In the genomic region with DNA sequence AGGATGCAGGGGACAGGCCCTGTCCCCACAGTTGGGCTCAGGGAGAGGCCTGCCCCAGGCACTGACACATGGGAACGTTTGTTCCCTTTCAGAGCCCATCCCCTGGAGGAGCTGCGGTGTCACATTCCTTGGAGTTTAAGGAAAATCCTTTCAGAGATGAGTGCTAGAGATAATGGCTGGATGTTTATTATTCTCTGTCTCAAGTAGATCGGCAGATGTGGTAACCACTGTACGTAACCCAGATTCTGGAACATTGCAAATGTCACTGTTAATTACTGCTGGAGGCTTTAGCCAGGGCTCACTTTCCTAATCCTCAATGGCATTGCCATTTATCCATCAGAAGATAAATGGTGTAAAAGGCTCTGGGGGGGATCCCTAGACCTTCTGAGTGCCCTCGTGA, we compare ENCODE assay signal across 23 mouse cellular contexts. TPM values are rescaled to one million over a fixed set of nuclear protein-coding genes. Genes with fewer than 3 reads are reported as not detected.
A peak's percentile ranks its signal among the peaks of the same experiment; 100 is the strongest.
DNase-seq lines count a peak whose midpoint lies in the region; ATAC-seq and TF ChIP-seq lines count a peak whose summit lies in the region.
"Had no signal": no experiment of that assay in that cellular context is flagged by ENCODE, and none has a peak within 500 bp of the region (broad histone marks: within the 10 kb centered on the region; RNA-seq: fewer than 3 reads in every experiment).

No protein-coding gene starts in this region.

- H3K79me2 ChIP-seq in myocyte (ENCODE audit: control insufficient read depth, insufficient read depth): no peaks in the 10 kb centered on the region

- DNase-seq in heart, adult 18-20 months: no peak
- DNase-seq in 3T3-L1 (ENCODE audit: low read depth, low spot score): peak; percentile 24
- DNase-seq in embryonic facial prominence, embryonic 10.5 days (ENCODE audit: low spot score): peak; percentile 28
- no peak for DNase-seq in liver, postnatal 0 days
- DNase-seq: adrenal gland, postnatal 25 days; cerebellum, adult 18-20 months; gastrocnemius, postnatal 25 days; heart, postnatal 10 days; kidney, adult 8-10 months; kidney, postnatal 14 days; lung, embryonic 14.5 days; right cerebral cortex, postnatal 25 days; thymus, adult 2 months had no signal

- peaks cover 14% of the 10 kb centered on the region; the same call in 1 of the 2 replicates for H3K4me1 ChIP-seq in heart, embryonic 12.5 days (replicated peaks)
- H3K4me1 ChIP-seq in embryonic facial prominence, embryonic 10.5 days: peaks cover 19% of the 10 kb centered on the region
- H3K4me1 ChIP-seq in midbrain, embryonic 15.5 days: peaks cover 24% of the 10 kb centered on the region
- no peaks in the 10 kb centered on the region for H3K4me1 ChIP-seq in liver, postnatal 0 days (ENCODE audit: insufficient read depth)
- H3K4me1 ChIP-seq: limb, embryonic 10.5 days; stomach, embryonic 15.5 days had no signal

- no peak overlapping the region for H3K4me2 ChIP-seq in heart, embryonic 12.5 days
- H3K4me2 ChIP-seq in myocyte (ENCODE audit: low read depth): peak overlapping the region; percentile 4
- no peak overlapping the region for H3K4me2 ChIP-seq in midbrain, embryonic 15.5 days
- no peak overlapping the region for H3K4me2 ChIP-seq in liver, postnatal 0 days (ENCODE audit: low read depth, low read length)
- H3K4me2 ChIP-seq: forebrain, embryonic 12.5 days; hindbrain, embryonic 12.5 days; lung, embryonic 14.5 days; midbrain, embryonic 12.5 days; neural tube, embryonic 13.5 days; stomach, embryonic 15.5 days had no signal

- no peak for ATAC-seq in heart, embryonic 12.5 days (ENCODE audit: insufficient number of reproducible peaks, low FRiP score)
- ATAC-seq in midbrain, embryonic 15.5 days (replicated peaks): no peak
- no peak for ATAC-seq in liver, postnatal 0 days
- ATAC-seq: inflammation-experienced regulatory T-cells, adult 6 months had no signal

- H3ac ChIP-seq in myocyte (ENCODE audit: control insufficient read depth, insufficient read length): no peak overlapping the region

- no peak for TF ChIP-seq CTCF in liver, postnatal 0 days (IDR thresholded peaks at IDR 0.05; ENCODE audit: low read depth)

- H3K9ac ChIP-seq in heart, embryonic 12.5 days: 0 out of 2 replicates have a peak overlapping the region, but pooled peaks have one; percentile 24
- H3K9ac ChIP-seq in midbrain, embryonic 15.5 days: no peak overlapping the region
- no peak overlapping the region for H3K9ac ChIP-seq in liver, postnatal 0 days (replicated peaks)
- H3K9ac ChIP-seq: forebrain, embryonic 12.5 days; hindbrain, embryonic 12.5 days; lung, embryonic 14.5 days; midbrain, embryonic 12.5 days; neural tube, embryonic 13.5 days; stomach, embryonic 15.5 days had no signal

- H3K36me3 ChIP-seq in heart, embryonic 12.5 days: no peaks in the 10 kb centered on the region
- no peaks in the 10 kb centered on the region for H3K36me3 ChIP-seq in embryonic facial prominence, embryonic 10.5 days (replicated peaks)
- H3K36me3 ChIP-seq in myocyte (ENCODE audit: control insufficient read depth, insufficient read depth): no peaks in the 10 kb centered on the region
- no peaks in the 10 kb centered on the region for H3K36me3 ChIP-seq in midbrain, embryonic 15.5 days (replicated peaks)
- H3K36me3 ChIP-seq in liver, postnatal 0 days (replicated peaks; ENCODE audit: insufficient read depth, low read length): no peaks in the 10 kb centered on the region
- H3K36me3 ChIP-seq: forebrain, embryonic 12.5 days; hindbrain, embryonic 12.5 days; limb, embryonic 10.5 days; midbrain, embryonic 12.5 days; neural tube, embryonic 13.5 days; stomach, embryonic 15.5 days had no signal

- WGBS in heart, embryonic 12.5 days: 25% methylated on average over 5 of the region's 5 CpGs
- 30% methylated on average over 5 of the region's 5 CpGs for WGBS in embryonic facial prominence, embryonic 10.5 days
- 49% methylated on average over 5 of the region's 5 CpGs for WGBS in midbrain, embryonic 15.5 days
- WGBS in liver, postnatal 0 days (ENCODE audit: insufficient replicate concordance): 53% methylated on average over 5 of the region's 5 CpGs

- H3K4me3 ChIP-seq in heart, embryonic 12.5 days: no peak overlapping the region
- no peak overlapping the region for H3K4me3 ChIP-seq in embryonic facial prominence, embryonic 10.5 days
- no peak overlapping the region for H3K4me3 ChIP-seq in myocyte
- no peak overlapping the region for H3K4me3 ChIP-seq in midbrain, embryonic 15.5 days
- no peak overlapping the region for H3K4me3 ChIP-seq in liver, postnatal 0 days (ENCODE audit: low read depth, low read length)
- H3K4me3 ChIP-seq: forebrain, embryonic 12.5 days; hindbrain, embryonic 12.5 days; limb, embryonic 10.5 days; midbrain, embryonic 12.5 days; neural tube, embryonic 13.5 days; stomach, embryonic 15.5 days had no signal

- no peak overlapping the region for H3K27ac ChIP-seq in heart, embryonic 12.5 days (ENCODE audit: poor library complexity, severe bottlenecking)
- no peak overlapping the region for H3K27ac ChIP-seq in embryonic facial prominence, embryonic 10.5 days (replicated peaks)
- no peak overlapping the region for H3K27ac ChIP-seq in midbrain, embryonic 15.5 days
- H3K27ac ChIP-seq in liver, postnatal 0 days (ENCODE audit: low read depth): no peak overlapping the region
- H3K27ac ChIP-seq: forebrain, embryonic 12.5 days; hindbrain, embryonic 12.5 days; limb, embryonic 10.5 days; midbrain, embryonic 12.5 days; neural tube, embryonic 13.5 days; stomach, embryonic 15.5 days had no signal

- H3K9me3 ChIP-seq in heart, embryonic 12.5 days (replicated peaks): no peaks in the 10 kb centered on the region
- H3K9me3 ChIP-seq in embryonic facial prominence, embryonic 10.5 days: no peaks in the 10 kb centered on the region
- H3K9me3 ChIP-seq in midbrain, embryonic 15.5 days: no peaks in the 10 kb centered on the region
- no peaks in the 10 kb centered on the region for H3K9me3 ChIP-seq in liver, postnatal 0 days (ENCODE audit: low read length)
- H3K9me3 ChIP-seq: forebrain, embryonic 12.5 days; hindbrain, embryonic 12.5 days; limb, embryonic 10.5 days; midbrain, embryonic 12.5 days; neural tube, embryonic 13.5 days; stomach, embryonic 15.5 days had no signal

- TF ChIP-seq POLR2A in myocyte (IDR thresholded peaks at IDR 0.05; ENCODE audit: insufficient read length, low read depth): no peak

- no peak for TF ChIP-seq EP300 in liver, postnatal 0 days (IDR thresholded peaks at IDR 0.05; ENCODE audit: low read depth)

- no peaks in the 10 kb centered on the region for H3K27me3 ChIP-seq in heart, embryonic 12.5 days (replicated peaks)
- no peaks in the 10 kb centered on the region for H3K27me3 ChIP-seq in embryonic facial prominence, embryonic 10.5 days (replicated peaks; ENCODE audit: low read depth, poor library complexity, severe bottlenecking)
- H3K27me3 ChIP-seq in myocyte (ENCODE audit: control insufficient read depth, insufficient read depth, insufficient read length): no peaks in the 10 kb centered on the region
- no peaks in the 10 kb centered on the region for H3K27me3 ChIP-seq in midbrain, embryonic 15.5 days (replicated peaks)
- no peaks in the 10 kb centered on the region for H3K27me3 ChIP-seq in liver, postnatal 0 days (ENCODE audit: insufficient read depth, low read length)
- H3K27me3 ChIP-seq: forebrain, embryonic 12.5 days; hindbrain, embryonic 12.5 days; midbrain, embryonic 12.5 days; neural tube, embryonic 13.5 days; stomach, embryonic 15.5 days had no signal

TF ChIP-seq in myocyte, 11 proteins besides CTCF, POLR2A, EP300 and RAD21:
- TF ChIP-seq TCF3 (IDR thresholded peaks at IDR 0.05; ENCODE audit: insufficient read length, low read depth): no peak
- no peak for TF ChIP-seq MYOG (IDR thresholded peaks at IDR 0.05; ENCODE audit: control insufficient read depth in 1 of 3, insufficient read depth in 1 of 3, insufficient read length in 2 of 3, low read depth in 2 of 3)
- no peak for TF ChIP-seq E2F4 (IDR thresholded peaks at IDR 0.05; ENCODE audit: insufficient read depth)
- no peak for TF ChIP-seq MYOD1 (IDR thresholded peaks at IDR 0.05; ENCODE audit: control insufficient read depth in 1 of 3, insufficient read length in 2 of 3, low read depth in 2 of 3)
- no peak for TF ChIP-seq TCF12 (IDR thresholded peaks at IDR 0.05; ENCODE audit: insufficient read depth, poor library complexity, severe bottlenecking)
- no peak for TF ChIP-seq SRF (IDR thresholded peaks at IDR 0.05; ENCODE audit: control insufficient read depth, insufficient read length, low read depth)
- TF ChIP-seq POLR2AphosphoS2 (IDR thresholded peaks at IDR 0.05; ENCODE audit: insufficient read length, low read depth): no peak
- TF ChIP-seq MAX (IDR thresholded peaks at IDR 0.05; ENCODE audit: low read depth): no peak

RNA-seq across cellular contexts. Expression of gene Gnao1, which starts 44.9 kb away (rescaled TPM):
- 18.7 and 19.3 TPM in 2 replicates for polyA plus RNA-seq in heart, embryonic 12.5 days (2016; fragmentation: Nextera tagmentation; extraction: Ambion mirVana)
- 10 to 100 TPM; 20.7 to 21.7 TPM for total RNA-seq in heart, adult 18-20 months (2021)
- polyA plus RNA-seq in embryonic facial prominence, embryonic 10.5 days (2016; fragmentation: Nextera tagmentation; extraction: Ambion mirVana): 8.1 and 8.6 TPM in 2 replicates
- polyA plus RNA-seq in myocyte (2012; fragmentation: generic; extraction: Trizol): 31.8 TPM
- 242 and 245 TPM in 2 replicates for polyA plus RNA-seq in midbrain, embryonic 15.5 days (2015; fragmentation: Nextera tagmentation; extraction: Ambion mirVana)
- polyA plus RNA-seq in liver, postnatal 0 days (2015; fragmentation: Nextera tagmentation; extraction: Ambion mirVana): 0.08 and 0.34 TPM in 2 replicates

Comparison
In these comparisons a context has a peak if more than half of its experiments do, and no peak if none do; other contexts are left out.
1. DNase-seq: peak in 3T3-L1 (single experiment) and embryonic facial prominence, embryonic 10.5 days (single experiment); none in heart, adult 18-20 months (0 of 2) and liver, postnatal 0 days (single experiment).